Mouse (Mus musculus): ENCODE results near the gene Col25a1.

The Col25a1 gene

DNA sequence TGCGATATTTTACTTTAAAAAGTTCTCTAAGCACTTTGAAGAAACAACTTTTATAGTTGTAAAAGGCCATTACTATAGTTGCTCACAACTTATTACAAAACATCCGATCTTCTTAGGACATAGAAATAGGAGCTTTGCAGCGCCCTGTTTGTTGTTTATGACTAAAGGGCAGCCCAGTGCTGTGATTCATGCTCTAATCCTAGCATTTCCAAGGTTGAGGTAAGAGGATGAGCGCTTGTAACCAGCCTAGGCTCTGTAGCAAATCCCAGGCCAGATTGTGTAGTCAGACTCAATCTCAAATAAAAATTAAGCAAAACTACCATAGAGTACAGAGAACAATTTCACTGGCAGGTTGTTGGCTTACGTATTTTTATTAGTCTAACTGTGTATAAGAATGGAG, 246.5 kb downstream of the Col25a1 start:
- DNase-seq (ENCODE audit: low spot score in 2 of 2) = no peak

DNA sequence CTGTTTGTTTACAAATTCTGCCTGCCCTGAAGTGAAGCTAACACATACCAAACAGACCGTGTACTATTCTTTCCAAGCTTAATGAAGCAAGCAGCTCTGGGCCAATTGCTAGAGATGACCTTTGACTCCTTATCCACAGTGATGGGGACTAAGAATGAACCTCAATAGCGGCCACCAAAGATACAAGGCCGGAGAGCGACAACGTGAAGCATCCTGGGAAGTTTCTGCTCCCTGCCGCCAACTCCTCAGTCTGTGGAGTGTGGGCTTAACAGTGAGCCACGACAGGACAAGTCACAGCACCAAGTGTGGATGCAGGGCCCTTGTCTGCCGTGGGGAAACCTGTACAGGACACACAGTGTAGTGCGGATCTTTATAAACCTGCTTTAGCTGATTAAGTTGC, 247.3 kb downstream of the Col25a1 start:
- no peak for DNase-seq (ENCODE audit: low spot score in 2 of 2)

DNA sequence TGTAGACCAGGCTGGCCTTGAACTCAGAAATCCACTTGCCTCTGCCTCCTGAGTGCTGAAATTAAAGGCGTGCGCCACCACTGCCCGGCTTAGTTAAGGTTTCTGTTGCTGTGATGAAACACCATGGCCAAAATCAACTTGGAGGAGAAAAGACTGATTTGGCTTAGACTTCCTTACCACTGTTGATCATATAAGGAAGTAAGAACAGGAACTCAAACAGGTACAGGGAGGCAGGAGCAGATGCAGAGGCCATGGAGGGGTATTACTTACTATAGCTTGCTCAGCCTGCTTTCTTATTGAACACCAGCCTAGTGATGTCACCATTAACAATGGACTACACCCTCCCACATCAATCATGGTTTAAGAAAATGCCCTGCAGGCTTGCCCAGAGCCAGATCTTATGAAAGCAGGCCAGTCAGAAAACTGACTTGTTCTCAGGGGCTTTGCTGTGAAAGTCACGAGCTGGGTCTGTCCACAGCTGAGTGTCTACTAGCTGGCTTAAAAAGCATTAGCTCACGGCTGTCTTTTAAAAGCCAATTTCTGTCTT, 249.1 kb downstream of the Col25a1 start:
- no peak for DNase-seq (ENCODE audit: low spot score in 2 of 2)

DNA sequence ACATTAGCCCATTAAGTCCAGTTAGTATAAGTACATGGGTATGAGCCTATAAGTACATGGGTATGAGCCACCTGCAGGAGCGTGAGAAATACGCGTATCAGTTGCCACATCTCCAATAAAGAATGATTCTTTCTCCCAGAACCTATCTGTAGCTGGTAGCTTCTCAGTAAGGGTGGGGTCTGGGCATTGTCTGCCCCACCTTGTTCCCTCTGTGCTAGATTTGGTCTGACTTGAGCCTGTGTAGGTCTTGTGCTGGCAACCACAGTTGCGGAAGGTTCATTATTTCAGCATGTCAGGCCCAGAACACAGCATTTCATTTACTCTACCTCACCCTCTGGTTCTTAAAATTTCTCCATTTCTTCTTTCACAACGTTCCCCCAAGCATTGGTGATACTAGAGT, 250.4 kb downstream of the Col25a1 start:
- DNase-seq (ENCODE audit: low spot score in 2 of 2) = no peak

- DNase-seq (ENCODE audit: low spot score in 2 of 2) = no peak
Observed at GRCm38 (mm10) chr3:130385856-130386255, 254.6 kb downstream of the Col25a1 start.

GRCm38 (mm10) chr3:130387156-130387555, 255.9 kb downstream of the Col25a1 start:
- DNase-seq (ENCODE audit: low spot score in 2 of 2) = no peak

DNA sequence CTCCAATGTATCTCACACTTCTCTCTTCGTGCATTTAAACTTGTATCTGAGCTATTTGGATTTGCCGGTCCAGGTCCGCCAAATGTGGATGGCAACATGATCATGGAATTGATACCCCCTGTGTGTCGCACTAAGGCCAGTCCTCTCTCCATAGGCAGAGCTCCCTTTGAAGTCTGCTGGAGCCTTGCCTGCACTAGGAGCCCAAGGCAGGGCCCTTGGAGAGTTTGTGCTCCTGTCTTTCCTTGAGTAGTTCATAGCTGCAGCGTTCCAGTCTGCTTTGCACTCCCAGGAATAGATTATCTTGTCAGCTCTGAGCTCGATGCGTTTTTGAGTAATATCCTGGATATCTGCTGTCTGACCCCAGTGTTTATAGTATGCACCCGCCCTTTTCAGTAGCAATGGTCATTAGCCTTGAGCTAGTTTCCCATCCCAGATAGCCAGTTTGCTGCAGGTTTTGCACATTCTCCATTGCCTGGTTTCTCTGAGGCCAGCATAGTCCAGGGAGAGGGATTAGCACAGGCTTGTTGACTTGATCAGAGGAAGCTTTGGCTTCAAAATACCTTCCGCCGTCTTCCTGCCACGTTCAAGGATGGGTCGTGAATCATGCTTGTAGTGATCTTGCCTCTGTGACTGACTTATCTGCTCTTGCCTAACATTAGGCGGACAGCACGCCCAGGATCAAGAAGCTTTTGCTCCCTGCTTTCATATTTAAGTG, 258.1 kb downstream of the Col25a1 start:
- DNase-seq (ENCODE audit: low spot score in 2 of 2) = no peak

GRCm38 (mm10) chr3:130396636-130397035, 265.3 kb downstream of the Col25a1 start:
- DNase-seq (ENCODE audit: low spot score in 2 of 2) = no peak

DNA sequence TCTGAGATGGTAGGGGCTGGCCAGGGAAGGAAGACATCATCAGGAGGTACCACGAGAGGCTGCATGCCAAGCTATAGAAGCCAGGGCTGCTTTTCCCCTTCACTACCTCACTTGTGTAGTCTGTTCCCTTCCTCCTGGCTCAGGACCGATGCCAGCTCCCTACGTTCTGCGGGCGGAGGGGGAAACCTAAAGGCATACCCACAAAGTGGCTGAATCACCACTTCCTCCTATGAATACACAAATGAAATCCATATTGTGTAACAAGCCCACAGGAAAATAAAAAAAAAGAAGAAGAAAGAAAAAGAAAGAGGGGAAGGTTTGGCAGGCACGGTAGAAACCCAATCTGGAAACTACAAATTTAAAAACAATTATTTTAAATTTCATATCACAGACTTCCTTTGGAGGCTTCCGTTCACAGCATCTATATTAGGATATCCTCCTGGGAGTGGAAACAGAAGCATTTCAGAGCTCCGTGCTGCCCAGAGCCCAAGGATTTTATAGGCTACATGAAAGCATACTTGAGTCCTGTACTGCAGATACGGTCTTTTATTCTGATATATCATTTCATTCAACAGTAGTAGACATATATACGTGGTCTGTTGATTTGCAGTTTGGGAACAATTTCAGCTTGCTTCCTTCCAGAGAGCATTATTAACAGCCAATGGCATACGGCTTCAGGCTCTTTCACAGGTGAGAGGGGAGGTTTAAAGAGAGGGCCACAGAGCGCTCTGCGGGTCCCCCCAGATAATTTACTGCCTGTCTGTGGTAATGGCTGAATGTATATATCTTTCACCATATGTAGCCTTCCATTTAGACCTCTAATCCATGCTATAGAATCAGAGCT, 269.6 kb downstream of the Col25a1 start:
- DNase-seq (ENCODE audit: low spot score in 2 of 2) = no peak

GRCm38 (mm10) chr3:130401560-130401852, 270.2 kb downstream of the Col25a1 start:
- DNase-seq (ENCODE audit: low spot score in 2 of 2) = no peak

GRCm38 (mm10) chr3:130404525-130405409, 273.5 kb downstream of the Col25a1 start:
- DNase-seq (ENCODE audit: low spot score in 2 of 2) = no peak

- DNase-seq (ENCODE audit: low spot score in 2 of 2) = no peak
Observed at GRCm38 (mm10) chr3:130407201-130407600, 275.9 kb downstream of the Col25a1 start.

- no peak for DNase-seq (ENCODE audit: low spot score in 2 of 2)
Observed at GRCm38 (mm10) chr3:130413239-130413638, 281.9 kb downstream of the Col25a1 start.

DNA sequence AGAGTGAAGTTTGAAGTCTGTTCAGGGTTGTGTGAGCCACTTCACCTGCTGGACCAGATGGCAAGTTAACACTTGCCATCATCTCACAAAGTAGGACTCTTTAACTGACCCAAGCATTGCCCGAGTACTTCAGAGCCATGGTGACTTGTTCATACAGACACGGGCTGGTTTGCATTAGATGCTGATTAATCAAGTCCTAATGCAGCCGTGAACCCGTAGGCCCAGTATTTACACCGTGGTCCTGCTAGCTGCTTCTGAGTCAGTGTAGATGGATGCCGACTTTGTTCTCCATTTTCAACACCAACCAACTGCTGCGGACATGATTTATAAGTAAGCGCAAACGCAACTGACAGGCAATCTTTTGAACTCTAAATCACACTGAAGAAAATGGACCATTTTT, 287.6 kb downstream of the Col25a1 start:
- DNase-seq (ENCODE audit: low spot score in 2 of 2) = no peak

GRCm38 (mm10) chr3:130428796-130429195, 297.5 kb downstream of the Col25a1 start:
- DNase-seq (ENCODE audit: low spot score in 2 of 2) = no peak

DNA sequence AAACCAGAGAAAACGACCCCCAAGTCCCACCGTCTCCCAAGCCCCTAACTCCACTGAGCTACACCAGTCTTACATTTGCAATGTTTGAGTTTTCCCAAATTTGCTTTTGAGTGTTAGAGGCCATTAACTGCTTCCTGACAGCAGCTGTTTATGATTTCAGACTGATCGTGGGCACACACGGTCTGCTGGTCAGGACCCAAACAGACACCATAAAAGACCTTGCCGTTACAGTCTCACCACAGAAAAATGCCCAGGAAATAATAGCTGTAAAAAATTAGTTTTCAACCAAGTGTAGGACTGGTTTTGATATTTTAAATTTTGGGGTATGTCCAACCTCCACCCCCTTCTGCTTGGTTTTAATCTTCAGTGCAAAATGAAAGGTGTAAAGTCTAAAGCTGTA, 298.8 kb downstream of the Col25a1 start:
- DNase-seq (ENCODE audit: low spot score in 2 of 2) = no peak

GRCm38 (mm10) chr3:130432818-130433217, 301.5 kb downstream of the Col25a1 start:
- no peak for DNase-seq (ENCODE audit: low spot score in 2 of 2)

DNA sequence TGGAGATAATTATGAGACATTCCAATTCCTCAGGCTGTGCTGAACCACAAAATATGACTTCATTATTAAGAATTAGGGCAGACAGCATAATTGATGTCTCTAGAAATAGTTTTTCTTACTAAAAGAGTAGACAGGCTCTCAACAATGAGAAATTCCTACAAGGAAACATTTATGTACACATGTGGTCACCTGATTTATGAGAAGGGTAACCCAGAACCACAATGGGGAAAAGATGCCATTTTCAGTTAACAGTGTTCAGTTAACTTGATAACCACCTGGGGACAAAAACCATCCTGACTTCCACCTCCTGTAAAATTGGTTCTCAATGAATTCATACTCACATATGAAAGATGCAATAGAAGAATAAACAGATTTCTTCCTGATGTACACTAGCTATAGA, 305.7 kb downstream of the Col25a1 start:
- DNase-seq (ENCODE audit: low spot score in 2 of 2) = no peak

DNA sequence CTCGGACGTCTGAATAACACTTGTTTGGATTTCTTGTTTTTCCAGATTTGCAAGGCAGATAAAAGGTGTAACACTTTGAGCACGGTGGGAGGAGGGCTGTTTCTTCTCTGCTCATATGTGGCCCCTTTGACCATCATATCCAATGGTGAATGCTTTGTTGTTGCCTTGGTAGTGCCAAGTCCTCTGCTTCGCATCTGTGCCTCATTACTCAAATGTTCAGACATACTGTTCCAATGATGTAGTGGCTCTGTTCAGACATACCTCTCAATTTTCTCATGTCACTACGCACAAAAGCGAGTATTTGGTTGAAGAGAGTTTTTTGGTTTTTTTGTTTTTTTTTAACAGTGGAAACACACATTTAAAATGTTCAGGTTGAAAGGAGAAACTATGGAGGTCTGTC, 308.5 kb downstream of the Col25a1 start:
- DNase-seq (ENCODE audit: low spot score in 2 of 2) = no peak

- DNase-seq (ENCODE audit: low spot score in 2 of 2) = no peak
Observed at GRCm38 (mm10) chr3:130440689-130441088, 309.4 kb downstream of the Col25a1 start.

GRCm38 (mm10) chr3:130443842-130444627, 312.7 kb downstream of the Col25a1 start:
- no peak for DNase-seq (ENCODE audit: low spot score in 2 of 2)

All from natural killer cell, adult 2 months (primary cell).